Mouse (Mus musculus) spleen, adult 12 weeks (tissue): Measurements from ENCODE around the gene 1810010H24Rik.
"Not testable (repeated sequence)": the region's sequence is repeated elsewhere in the genome, so short reads cannot be mapped to it uniquely, and the experiment has no call there.

ENCODE experiments used
- DNase-seq: peaks from one replicate; pipeline ENCODE4 v3.0.0; 2022; ENCODE audit warnings: low spot score

1810010H24Rik gene

DNA sequence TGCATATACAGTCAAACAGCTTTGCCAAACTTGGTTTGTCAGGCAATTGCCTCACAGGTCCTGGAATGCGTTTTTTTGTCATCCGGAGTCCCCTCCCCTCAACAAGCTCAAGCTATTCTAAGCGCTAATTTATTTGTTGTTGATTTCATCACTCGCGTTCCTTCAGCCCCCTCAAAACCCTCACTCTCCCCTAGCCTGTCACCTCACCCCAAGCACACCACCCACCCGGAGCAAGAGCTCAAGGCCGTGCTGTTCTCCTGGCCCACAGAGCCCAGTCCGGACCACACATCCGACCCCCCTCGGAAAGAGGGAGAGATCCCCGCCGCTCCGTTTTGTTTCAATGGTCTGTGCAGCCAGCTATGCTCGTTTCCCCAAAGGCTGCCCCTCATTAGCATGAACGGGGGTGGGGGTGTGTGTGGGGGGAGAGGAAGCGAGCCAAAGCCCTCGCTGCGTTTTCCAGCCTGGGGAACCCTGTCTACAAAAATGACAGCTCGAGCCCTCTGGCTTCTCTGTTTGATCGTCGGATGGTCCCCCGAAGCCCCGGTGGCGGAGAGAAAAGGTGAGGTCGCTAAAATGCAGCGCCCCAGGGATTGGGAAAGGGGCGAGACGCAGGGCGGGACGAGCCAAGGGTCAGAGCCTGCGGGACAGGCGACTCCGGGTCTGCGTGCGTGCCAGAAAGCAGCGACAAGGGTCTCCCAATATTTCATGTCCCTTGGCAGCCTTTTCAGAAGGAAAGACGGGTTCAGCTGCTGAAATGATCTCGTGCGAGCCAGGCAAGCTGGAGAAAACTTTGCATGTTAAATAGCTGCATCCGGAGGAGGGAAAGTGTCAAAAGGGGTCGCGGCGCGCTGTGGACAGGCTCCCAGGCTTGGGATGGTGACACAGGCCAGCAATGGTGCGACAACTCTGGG lies at the start of gene 1810010H24Rik:
TSS of gene 1810010H24Rik (plus strand) at position 271 of the 911 bp plus-strand sequence.
- no peak for DNase-seq

DNA sequence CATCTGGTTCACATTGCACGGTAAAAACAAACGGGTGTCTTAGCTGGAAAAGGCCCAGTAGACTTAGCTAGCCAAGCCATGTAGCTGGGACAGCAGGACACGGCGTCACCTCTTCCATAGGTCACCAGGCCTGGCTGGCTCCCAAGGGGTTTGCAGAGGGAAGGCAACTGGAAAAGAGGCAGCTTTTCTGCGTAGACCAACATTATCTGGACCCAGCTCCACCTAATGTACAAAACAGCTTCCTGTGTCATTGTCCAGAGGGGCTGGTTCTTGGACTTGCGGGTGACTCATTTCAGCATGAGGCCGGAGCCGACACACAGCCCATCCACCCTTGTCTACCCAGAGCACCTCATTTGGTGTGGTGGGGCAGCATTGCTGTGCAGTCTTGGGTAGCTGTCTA lies 49.3 kb upstream of the 1810010H24Rik start:
- DNase-seq = no peak

DNA sequence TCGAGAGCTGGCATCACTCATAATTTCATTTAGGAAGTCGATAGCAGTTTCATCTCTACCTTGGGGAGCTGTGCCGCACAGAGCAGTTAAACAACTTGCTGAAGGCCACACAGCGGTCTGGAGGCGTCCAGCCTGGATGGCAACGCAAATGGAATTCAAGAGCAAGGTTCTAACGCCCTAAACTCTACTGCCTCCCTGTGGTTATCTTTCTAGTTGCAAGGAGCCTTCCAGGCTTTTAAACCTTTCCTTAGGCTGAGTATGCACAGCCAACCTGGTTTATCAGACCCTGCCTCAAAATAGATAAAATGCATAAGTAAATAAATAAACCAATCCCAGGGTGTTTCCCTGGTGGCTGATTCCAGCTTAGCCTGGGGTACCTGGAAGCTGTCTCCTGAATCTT lies 45.0 kb upstream of the 1810010H24Rik start:
- no peak for DNase-seq

DNA sequence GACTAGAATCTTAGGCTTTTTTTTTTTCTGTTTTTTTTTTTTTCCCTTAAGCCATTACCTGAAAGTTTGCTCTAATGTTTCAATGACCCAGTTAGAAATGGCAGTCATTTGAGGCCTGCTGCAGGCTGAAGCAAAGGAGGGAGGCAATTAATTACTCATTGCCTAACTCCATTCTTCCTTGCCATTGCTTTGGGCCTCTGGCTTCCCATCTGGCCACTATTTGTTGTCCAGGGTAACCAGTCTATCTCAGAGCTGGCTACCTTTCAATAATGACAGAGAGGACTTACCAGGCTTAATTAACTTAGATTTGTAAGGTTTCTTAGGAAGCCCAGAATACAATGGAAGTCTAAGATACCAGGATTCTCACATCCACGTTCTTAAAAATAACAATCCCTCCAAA lies 43.7 kb upstream of the 1810010H24Rik start:
- DNase-seq = no peak

DNA sequence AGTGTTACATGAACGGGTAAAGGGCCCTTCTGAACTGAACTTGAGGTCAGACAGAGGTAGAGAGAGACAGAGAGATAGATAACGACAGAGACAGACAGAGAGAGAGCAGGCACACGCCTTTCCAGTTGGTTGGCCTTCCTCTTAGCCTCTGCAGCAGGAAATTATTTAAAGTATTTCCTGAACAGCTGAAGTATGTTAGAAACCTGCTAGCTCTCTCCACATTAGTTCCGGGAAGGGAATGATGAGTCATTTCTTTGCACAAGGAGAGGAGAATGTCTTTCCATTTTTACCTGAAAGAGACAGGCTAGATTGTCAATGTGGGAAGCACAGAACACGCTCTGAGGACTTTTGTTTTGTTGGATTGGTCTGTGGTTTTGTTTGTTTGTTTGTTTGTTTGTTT lies 43.1 kb upstream of the 1810010H24Rik start:
- no peak for DNase-seq

DNA sequence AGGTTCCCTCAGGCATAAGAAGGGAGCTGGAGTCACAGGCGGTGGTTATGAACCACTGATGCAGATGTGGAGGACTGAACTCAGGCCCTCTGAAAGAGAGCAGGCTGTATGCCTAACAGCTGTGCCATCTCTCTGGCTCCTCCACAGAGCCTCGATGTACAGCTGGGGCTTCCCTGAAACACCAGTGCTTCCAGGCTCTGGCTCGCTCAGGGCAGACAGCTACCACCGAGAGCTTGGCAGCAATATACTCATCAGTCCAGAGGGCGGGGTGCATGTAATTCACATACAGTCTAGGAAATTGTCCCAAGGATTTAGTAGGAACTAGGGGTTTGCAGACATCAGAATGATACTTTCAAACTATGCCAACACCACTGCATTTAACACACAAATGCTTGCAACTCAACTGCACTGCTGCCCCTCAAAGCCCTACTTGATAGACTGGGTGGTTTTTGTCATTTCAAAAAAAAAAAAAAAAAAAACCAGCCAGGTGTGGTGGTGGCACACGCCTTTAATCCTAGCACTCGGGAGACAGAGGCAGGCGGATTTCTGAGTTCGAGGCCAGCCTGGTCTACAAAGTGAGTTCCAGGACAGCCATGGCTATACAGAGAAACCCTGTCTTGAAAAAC lies 39.4 kb upstream of the 1810010H24Rik start:
- DNase-seq = not testable (repeated sequence)

DNA sequence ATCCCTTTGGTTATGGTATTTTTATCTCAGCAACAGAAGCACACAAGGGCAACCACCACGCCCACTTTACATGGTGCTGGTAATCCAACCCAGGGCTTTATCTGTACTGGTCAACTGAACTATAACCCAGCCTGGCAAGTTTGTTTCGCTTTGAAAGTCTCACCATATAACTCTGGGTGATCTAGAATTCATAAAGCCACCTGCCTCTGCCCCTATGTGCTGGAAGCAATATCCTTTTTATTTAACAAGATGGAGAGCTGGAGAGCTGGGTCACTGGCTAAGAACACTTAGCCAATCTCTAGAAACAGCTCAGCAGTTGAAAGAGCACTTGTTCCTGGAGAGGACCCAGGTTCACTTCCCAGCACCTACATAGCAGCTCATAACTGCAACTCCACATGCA lies 38.1 kb upstream of the 1810010H24Rik start:
- no peak for DNase-seq

DNA sequence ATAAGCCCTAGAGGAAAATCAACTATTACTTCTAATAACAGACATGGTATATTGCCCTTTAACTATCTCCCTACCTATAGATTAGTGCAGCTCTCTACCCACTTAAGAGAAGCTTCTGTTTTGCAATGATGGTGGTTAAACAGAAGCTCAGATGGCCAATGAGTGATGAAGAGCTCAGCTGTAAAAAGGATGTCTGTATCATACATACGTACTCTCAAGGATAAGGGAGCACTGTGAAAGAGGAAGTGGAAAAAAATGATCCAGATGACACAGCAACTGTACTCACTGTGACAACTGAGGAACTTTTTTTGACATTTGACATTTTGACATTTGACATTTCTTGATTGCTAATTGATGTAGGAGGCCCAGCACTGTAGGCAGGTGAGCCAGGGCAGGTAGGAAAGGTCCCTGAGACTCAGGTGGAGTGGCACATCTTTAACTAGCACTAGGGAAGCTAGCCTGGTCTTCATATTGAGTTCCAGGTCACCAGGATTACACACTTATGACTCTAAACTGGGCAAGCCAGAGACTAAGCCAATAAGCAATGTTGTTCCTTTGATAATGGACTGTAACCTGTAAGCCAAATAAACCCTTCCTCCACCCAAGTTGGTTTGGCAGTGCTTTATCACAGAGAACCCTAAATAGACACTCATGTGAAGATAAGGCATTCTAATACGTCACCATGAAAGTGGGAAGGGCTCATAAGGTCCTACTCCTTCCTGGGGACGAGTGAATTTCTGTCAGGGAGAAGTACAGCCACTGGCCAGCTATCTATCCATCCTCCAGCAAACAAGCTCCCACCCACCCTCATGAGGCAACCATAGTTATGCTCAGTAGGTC lies 31.0 kb upstream of the 1810010H24Rik start:
- DNase-seq = no peak

DNA sequence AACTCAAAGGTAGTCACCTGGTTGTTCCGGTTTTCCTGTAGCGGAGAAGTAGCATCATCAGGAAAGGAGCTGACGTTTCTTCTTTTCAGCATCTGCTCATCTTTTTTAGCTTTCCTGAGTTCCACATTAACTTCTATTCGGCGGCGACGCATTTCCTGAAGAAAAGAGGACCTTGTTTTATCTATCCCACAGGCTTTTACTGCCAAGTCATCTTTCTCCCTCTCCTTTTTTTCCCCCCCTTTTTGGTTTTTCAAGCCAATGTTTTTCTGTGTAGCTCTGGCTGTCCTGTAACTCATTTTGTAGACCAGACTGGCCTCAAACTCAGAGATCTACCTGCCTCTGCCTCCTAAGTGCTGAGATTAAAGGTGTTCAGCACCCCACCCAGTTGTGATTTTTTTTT lies 29.0 kb upstream of the 1810010H24Rik start:
- not testable (repeated sequence) for DNase-seq

DNA sequence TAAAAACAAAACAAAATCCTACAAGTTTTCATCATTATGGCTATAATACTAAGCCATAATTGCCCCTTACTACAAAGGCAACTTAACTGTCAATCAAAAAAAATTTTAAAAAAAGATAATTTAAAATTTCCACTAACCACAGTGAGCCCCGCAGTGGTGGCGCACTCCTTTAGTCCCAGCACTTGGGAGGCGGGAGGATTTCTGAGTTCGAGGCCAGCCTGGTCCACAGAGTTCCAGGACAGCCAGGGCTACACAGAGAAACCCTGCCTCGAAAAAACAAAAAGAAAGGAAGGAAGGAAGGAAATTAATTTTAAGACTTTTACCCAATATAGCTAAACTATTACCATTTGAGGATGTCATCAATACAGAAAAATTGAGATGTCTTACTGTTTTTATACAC lies 27.5 kb upstream of the 1810010H24Rik start:
- DNase-seq = no peak

DNA sequence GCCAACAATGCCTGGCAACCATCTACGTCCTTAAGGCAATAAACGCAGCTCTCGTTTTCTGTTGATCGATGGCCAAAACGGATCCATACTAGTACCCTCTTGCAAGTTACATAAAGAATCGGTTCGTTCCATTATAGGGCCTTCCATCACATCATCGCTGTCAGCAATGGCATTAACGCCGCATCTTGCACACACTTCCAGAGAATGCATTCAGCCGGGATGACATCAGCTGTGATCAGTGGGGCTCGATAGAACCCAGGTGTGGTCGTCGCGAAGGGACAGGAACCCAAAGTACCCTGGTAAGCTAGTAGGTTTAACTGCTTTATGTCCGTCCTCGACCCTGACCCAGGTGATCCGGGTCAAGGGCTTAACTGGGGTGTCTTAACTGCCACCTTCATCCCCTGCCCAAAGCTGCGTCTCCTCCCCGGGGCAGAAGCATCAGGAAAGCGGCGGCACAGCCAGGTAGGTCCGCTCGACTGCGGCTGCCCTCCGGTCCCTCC lies 26.8 kb upstream of the 1810010H24Rik start:
- peak; percentile 14 for DNase-seq

DNA sequence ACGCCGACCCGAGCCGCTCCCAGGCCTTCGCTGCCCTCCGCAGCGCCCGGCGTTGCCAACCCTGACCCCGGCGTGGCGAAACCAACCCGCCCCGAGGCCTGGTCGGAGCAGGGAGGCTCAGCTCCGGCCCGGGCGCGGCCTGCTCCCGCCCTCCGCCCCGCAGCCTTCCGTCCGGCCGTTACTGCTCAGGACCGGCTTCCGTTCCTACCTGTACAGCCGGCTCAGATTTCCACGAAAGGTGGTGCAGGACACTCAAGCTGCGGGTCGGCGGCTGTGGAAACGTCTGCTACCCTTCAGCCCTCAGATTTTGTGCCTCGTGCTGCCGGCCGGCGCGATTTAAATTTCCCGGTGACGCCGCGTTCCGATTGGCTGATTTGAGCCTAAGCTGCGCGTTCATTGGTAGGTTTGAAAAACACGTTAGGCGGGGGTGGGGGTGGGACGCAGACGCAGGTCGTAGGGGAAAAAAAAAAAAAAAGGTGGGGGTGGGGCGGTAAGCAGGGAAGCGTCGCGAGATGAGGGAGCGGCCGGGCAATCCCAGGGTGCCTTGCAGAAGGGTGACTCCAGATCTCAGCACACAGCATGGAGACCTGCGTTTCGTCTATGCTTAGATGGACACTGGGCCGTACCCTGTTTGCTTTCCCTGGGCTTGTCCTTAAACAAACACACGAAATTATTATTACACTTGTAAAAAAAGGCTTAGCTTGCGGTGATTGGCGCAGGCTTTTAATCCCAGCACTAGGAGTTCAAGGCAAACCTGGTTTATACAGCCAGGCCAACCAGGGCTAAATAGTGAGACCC lies 26.1 kb upstream of the 1810010H24Rik start, which contains the start of gene Kpna2:
TSS of gene Kpna2 (minus strand) at position 391 of the 798 bp plus-strand sequence.
- peak; percentile 83 for DNase-seq

DNA sequence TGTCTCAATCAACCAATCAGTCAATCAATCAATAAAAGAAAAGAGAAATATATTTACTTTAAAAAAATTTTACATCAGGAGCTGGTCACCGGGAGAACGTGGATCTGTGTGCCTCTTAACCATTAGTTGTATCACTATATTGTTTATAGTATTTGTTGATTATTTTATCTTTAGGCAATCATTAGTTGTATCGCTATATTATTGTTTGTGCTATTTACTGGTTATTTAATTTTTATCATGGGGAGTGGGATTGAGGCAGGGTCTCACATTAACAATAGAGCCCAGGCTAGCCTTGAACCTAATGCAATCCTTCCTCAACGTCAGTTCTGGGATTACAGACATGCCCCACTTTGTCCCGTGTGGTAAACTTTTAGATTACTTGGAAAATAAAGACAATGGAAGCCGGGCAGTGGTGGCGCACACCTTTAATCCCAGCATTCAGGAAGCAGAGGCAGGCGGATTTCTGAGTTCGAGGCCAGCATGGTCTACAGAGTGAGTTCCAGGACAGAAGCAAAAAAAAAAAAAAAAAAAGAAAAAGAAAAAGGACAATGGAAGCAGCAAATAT lies 25.4 kb upstream of the 1810010H24Rik start:
- DNase-seq = no peak

DNA sequence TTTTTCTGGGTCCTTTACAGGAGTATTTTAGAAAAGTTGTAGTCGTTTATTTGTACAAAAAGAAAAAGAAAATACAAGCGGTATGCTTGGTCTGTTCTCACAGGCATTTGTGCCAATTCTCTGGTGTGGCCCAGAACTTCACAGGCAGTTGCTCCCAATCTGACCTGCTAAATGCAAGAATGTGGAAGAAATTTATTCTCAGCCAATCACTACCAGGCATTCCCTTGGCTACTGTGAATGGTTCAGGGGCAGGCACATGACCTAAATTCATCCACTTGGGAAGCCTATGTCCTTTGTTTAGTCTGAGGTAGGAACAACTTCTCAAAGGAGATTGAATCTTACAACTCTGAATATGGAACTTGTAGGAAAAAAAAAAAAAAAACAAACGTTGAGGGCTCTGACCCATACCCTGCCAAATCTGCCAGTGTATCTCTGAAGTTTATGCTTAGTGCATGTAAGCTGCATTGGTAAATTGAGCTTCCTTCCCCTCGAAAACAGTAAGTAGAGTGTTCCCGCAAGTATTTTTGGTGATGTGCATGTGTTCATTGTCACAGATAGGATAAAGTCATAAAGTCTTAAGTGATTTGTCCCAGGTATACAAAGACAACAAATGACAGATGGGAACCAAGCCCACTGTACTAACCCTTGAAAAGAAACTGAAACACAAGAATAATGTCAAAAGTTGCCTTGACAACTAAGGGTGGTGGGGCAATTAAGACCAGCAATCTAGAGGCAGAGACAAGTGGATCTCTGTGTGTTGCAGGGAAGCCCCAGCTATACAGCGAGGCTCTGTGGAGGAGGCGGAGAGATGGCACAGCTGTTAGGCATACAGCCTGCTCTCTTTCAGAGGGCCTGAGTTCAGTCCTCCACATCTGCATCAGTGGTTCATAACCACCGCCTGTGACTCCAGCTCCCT lies 23.5 kb upstream of the 1810010H24Rik start:
- no peak for DNase-seq

DNA sequence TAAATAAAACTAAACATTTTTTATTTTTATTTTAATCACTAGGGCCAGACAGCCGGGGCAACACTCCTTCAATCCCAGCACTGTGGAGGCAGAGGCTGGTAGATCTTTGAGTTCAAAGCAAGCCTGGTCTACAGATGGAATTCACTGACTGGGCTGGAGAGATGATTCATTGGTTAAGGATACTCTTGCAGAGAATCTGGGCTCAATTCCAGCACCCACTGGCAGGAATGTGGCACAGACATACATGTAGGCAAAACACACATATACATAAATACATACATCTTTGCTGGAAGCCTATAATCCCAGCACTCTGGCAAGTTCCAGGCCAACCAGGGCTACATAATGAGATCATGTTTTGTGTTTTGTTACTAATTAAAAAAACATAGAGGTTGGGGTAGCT lies 19.9 kb upstream of the 1810010H24Rik start:
- no peak for DNase-seq

DNA sequence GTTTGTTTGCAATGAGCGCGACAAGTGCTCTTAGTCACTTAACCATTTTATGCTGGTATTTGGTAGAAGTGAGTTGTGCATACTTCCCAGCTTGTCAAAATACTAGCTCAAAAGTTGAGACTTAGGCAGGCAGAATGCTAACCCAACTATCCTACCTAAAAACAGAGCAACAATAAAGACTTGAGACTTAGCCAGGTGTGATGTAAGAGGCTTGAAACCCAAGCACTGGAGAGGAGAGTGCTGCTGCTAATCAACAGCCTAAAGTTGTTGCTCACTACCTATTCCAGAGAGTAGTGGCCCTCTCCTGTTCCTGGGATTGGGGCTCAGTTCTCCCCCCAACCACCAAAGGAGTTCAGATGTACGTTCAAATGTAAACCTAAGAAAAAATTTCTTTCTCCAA lies 15.0 kb upstream of the 1810010H24Rik start:
- no peak for DNase-seq

DNA sequence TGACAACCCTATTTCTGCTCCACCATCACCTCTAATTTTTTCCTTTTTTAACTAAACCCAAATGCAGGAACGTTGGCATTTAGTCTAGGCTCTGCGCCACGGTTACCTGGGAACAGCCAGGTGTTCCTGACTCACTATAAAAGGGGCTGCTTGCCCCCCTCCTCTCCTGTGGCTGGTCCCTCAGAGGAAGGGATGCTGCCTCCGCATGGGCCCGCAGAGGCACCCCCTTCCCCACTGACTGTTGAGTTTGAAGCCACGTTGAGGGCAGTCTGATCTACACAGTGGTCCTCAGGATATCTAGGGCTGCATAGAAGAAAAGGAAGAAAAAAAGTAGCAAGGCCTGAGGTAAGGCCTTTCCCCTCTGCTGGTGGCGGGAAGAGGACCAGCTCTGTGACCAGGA lies 14.3 kb upstream of the 1810010H24Rik start:
- no peak for DNase-seq

DNA sequence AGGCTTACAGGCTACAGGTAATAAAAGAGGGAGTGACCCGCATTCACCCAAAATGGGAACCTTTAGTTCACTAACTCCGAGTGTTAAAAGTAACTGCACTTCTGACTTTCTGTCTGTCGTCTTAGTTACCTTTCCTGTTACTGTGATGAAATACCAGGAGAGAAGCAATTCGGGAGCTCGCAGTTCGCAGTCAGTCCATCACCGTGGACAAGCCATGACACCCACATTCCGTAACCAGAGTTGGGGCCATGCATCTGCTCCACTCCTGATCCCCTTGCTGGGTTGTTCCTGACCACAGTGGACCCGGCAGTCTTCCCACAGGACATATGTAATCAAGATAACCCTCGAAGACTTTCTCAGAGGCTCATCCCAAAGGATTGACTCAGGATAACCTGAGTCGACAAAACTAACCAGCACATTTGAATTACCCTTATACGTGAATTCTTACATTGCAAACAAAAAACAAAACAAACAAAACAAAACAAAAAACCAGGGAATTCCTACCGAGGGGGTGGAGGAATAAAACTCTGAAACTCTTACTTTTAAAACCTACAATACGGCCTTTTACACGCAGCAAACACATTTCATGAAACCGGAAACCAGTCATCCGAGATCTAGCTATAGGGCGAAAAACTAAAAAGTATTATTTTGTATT lies 13.7 kb upstream of the 1810010H24Rik start:
- DNase-seq = no peak

DNA sequence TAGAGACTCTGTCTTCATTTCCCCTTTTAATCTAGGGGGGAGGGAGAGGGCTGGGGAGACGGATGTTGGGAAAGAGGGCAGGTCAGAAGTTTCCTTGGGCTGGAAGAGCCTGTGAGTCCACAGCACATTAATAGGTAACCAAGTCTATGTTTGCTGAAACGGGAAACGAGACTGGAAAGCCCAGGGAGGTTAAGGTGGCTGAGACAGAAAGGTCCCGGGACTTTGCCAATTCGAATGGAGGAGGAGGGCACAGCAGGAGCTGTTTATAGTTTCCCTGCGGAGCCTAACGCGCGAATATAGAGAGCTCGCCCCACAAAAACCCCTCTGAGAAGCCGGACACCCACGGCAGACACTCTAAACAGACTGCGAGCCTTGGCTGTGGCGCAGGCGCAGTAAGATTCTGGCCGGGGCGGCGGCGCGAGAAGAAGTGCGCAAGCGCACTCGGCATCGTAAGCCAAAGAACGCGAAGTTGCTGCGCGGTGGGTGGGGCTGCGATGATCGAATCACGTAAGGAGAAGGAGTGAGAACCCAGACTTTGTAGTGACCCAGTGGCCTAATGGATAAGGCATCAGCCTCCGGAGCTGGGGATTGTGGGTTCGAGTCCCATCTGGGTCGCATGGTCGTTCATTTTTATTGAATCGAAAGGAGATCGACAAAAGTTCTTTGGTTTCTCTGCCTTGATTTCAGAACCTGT lies 13.0 kb upstream of the 1810010H24Rik start:
- DNase-seq = peak; percentile 98
